Mouse (Mus musculus) retina, postnatal 7 days (tissue): ENCODE measurements around the gene Pde4d.

Source experiments
- DNase-seq: peaks from one replicate; pipeline ENCODE4 v3.0.0-alpha.2; 2012; ENCODE audit warnings: low read depth, low spot score

Pde4d gene

DNA sequence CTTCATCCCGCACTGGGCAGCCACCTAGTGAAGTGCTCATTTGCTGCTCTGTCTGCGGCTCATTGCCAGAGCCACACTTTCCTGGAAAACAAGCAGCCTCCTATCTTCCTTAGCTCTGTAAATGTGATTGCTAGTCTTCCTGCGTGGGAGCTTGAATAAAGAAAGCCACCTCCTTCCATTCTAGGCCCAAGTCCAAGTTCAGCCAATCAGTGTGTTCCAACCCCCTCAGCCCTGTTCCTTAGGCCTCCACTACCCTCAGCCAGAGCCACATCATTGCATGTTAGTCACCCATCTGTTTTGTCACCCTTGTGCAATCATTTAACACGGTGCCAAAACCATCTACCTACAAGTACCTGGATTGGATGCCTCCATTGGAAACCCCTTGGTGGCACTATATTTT lies 786.3 kb downstream of the Pde4d start:
- no peak for DNase-seq

DNA sequence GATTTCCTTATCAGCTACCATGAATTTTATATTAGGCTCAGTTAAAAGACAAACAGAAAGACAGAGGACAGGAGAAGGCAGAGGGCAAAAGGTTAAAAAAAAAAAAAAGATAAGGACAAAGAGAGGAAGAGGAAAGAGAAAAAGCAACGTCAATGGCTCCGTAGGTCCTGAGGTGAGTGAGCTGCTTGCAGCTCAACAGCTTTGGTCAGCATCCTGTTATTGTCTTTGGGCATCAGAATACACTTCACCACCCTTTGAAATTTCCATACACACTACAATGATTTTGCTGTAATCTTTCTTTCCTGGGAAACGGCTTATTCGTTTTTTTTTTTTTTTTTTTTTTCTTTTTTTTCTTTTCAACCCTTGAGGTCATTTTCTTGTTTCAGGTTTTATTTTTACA lies 788.9 kb downstream of the Pde4d start:
- no peak for DNase-seq

DNA sequence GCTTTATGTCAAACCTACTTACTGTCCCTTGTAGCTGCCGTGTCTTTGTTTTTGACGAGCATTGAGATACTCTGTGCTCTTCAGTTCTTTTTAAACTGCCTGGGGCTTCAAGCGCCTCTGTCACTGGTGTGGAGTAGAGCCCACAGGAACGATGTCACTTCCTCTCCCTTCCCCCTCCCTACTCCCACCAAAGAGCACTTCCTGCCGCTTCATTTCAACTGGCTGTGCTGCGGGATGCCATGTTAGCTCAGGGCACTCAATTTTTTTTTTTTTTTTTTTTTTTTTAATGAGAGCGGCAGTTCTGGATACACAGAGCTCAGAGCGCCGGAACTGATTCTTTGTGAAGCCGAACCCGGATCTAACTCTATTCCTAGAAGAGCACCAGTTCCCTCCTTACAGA lies 789.5 kb downstream of the Pde4d start:
- DNase-seq = no peak

DNA sequence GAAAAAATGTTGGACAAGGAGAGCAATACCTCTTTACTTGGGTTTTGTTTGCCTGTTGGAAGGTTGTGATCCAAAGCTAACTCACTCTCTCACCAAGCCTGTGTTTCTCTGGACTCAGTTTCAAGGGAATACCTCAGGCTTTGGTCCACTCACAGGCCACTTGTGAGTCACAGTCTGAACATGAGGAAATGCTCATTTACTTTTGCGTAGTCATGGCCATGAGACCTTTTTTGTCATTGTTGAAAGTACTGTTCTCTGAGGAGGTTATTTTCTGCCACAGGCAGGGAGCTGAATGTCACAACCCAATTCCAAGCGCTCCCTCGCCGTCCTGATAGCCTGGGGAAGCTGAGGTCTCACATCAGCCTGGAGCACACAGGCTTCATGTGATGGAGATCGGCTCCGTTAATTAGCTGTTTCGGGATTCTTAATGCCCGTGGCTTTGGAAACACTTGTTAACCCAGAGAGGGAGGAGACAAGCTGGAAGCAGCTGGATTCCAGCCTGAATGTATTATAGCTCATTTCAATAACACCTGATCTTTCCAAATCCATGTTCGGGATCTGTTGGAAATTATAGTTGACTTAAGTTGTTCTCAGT lies 792.8 kb downstream of the Pde4d start:
- no peak for DNase-seq

DNA sequence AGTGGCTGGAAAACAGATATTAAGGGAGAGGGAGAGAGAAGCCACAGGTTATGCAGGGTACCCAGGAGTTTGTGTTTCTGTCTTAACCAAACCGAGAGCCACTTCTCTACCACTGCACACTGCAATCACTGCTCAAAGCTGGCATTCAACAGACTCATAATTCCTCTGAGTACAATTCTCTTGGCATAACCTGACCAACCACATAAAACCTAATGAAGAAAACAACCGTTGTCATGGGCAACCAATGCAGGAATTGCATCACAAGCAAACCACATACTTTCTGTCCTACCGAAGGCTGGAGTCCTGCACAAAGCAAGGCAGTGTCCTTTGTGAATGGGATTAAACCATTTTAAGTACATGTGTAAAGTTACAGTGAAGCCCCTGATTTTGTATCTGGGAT lies 793.4 kb downstream of the Pde4d start:
- DNase-seq = no peak

DNA sequence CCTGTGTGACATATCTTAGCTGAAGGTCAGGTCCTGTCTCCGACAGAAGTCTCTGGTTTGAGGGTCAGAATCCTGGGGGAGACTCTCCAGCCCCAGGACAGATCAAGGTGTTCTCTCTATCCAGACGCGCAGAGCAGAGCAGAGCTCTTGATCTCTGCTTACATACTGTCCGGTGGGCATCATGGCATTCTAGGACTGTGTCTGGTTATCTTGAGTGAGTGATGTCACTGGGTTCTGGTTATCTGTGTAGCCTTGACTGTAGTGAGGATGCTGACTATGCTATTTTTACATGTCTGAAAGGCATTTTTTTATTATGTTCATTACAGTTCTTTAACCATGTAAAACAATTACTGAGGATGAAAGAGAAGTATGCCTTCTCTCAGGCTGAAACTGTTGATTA lies 797.3 kb downstream of the Pde4d start:
- DNase-seq = no peak

DNA sequence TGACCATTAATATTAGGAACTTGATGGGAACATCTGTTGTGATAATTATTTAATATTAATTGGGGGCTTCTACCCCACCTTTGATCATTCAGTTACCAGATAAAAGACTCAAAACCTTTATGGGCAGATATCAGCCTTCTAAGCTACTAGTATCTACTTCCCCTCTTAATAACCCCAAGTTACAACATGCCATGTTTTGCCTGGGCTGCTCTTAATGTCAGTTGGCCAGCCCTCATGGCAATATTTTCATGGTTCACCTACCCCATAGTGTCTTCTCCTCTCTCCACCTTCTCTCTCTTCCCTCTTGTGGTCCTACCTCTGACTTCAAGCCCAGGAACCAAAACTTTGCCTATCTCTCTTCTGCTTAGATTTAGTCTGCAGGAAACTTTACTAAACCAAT lies 799.6 kb downstream of the Pde4d start:
- DNase-seq = no peak

DNA sequence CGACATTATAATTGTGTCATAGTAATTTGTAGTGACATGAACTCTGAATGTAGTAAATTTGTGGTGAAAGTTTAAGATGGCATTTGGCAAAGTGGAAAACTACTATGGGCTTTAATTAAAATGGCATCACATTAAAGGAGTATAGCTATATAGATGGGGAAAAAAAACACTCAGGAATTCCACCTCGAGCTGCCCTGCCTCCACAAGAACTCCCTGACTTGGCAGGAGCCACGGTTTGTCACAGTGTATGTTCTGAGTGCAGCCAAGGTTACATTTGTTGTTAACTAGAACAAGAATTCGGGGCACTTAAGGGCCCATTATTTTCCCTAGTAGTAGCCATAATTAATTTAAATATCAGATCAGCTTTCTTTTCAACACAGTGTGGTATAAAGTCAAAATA lies 805.9 kb downstream of the Pde4d start:
- DNase-seq = no peak

DNA sequence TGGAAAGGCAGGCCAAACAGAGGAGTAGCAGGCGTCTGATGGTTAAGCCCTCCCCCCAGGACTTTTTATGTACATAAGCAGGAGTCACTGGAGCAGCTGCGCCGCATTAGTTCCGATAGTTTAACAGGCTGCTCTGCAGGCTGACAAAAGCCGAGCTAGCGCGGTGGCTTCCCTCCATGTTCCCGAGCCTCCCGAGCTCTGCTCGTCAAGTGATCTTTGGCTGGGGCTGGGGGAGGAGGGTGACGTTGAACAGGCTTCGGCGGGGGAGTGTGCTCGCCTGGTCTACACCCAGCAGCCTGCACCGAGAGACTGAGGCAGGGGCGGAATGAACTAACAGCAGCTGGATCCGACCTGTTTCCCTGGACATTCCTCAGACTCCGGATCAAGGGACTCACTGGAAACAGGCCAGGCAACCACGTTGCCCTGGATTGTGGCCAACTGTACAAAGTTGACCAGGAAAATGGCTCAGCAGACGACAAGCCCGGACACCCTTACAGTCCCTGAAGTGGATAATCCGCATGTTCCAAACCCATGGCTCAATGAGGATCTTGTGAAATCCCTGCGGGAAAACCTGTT lies 810.6 kb downstream of the Pde4d start:
- peak; percentile 45 for DNase-seq

DNA sequence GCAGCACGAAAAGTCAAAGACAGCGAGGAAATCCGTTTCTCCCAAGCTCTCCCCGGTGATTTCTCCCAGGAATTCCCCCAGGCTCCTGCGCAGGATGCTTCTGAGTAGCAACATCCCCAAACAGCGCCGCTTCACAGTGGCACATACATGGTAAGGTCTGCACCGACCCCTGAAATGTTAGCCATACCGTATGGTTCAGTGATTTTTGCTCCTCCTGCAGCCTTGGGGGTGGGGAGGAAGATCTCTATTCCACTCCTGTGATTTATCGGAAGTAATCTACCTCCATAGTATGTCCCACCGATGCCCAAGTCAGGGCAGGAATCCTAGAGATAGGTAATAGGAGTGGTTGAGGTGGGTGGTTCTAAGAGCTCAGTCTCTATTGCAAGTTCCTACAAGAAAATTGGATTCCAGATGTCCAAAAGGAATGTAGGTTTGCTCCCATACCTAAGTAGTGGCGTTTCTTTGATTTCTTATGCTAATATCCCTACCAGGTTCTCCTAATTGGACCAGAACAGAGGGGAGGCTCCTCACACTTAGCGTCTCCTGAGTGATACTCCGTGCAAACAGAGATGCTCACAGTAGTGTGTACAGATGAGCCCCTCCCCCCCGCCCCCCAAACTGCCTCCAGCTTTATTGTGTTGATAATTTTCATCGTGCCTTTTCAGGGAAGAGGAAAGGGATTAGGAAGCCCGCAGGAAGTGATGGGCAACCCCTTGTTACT lies 811.2 kb downstream of the Pde4d start:
- no peak for DNase-seq

DNA sequence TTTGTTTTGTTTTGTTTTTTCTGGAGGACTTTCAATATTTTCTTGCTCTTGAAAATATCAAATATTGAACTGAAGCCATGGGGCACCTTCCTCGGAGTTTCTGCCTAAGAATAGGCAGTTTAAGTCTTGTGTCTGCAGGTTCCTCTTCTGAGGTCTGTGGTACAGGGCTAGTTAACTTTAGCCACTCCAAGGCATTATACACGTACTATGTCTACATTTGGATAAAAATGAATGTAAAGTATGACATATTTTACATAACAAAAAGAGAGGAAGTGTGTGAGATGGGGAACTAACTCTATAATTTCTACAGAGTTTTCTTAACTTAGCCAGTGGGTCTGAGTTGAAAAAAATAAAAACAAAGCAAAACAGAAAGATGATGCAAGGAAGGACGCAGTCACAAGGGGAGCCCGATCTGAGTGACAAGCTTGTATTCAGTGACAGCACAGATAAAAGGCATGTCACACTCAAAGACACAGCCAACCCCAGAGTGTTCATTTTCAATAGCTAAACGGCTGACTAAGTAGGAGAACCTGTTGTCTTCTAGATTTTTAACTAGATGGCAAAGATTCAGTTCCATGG lies 812.0 kb downstream of the Pde4d start:
- DNase-seq = no peak

DNA sequence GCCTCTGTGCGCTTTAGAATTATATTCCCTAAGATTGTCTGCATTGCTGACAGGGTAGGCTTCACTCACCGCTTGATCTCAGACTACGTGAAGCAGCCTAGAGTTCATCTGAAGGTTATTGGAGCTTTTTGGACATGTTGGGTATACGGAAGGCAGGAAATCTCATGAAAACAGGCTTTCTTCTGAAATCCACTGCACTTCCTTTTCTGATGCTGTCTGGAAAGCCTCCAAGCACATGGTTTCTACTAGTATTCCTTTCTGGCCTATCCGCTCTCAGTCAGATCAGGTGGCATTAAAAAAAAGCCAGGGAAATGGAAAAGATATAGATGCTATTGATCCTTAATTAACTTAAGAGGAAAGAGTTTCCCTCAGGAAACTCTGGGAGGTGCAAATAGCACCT lies 812.8 kb downstream of the Pde4d start:
- no peak for DNase-seq

DNA sequence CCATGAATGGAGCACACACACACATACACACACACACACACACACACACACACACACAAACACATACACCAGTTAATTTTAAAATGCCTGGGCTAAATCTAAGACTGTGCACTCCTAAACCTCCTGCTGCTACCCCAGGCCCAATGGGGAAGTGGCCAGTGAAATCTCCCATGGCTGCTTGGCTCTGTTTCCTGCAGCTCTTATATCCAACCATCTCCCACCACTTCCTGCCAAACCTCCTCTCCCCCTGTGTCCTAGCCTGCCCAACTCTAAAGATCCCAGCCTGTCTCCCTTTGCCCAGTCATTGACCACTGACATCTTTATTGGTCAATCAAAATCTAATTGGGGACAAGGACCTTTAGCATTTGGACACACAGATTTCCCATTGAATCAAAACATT lies 814.1 kb downstream of the Pde4d start:
- no peak for DNase-seq

DNA sequence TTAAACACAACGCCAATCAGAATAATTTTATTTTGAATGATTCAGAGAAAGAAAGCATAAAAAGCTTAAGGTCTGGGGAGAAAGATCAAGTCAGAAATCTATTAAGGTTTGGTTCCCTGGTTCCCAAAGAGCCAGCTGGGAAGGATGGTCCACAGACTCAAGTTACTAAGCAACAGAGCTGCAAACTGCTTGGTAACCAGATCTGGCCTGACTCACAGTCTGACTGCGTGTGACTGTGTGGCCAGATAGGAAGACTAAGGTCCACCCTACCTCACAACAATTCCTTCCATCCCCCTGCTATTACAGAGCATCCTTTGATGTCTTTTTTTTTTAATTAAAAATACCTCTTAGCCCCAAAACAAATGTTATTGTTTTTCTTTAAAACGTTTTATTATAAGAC lies 818.5 kb downstream of the Pde4d start:
- no peak for DNase-seq

DNA sequence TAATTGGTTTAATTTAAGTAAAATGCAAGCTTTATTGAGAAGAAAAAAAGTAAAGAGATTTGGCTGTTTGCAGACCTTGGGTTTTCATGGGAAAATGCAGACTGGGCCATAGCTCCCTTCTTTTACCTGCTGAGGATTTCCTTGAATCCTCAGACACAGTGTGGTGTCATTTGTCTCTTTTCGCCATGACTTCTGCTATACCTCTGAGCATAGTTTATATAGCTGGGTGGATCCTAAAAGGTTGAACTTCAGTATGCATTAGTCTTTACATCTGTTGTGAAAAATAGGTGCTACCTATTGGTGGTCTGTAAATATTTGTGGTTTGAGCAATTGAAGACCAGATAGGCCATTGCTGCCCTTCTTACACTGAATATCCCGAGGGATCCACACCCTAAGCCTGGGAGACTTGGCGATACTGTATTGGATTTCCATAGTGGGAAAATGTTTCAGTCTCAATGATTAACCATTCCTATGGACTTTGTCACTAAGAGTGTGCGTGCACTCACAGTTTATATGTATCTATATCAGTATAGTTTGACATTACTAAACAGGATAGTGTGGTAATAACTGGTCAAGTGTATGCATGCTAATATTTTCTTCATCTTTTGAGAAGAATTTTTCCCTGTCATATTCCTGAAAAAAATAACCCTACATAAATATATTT lies 819.0 kb downstream of the Pde4d start:
- DNase-seq = no peak

DNA sequence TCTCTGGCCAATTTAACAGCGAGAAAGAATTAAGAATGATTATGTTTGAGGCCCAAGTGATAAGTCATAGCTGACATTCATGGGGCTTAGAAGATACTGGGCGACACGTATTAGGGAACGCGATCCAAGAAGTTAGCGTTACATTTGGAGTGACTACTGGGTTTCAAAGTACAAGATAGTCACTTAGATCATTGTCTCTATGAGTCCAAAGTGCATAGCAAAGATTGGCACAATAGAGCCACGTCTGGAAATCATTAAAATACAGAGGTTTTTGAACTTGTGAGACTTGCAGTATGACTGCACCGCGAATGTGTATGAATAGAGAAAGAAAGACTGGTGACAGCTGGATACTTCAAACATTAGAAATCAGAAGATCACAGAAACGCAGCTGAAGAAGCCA lies 825.1 kb downstream of the Pde4d start:
- DNase-seq = no peak

DNA sequence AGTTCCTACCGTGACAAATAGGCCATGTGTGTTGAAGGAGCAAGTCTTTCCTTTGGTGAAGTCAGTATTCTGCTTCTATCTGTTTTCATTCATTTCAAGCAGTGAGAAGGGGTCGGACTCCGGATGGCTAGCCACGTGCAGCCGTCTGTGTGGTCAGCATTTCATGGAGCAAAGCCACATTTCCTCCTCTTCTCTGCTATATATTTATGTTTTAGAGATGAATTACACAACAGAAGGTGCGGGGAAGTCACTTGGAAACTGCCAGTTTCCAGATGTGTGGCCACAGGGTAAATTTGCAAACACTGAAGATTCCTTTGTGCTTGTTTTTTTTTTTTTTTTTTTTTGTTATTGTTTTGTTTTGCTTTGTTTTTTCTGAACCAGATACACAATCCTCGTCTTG lies 828.0 kb downstream of the Pde4d start:
- DNase-seq = no peak

DNA sequence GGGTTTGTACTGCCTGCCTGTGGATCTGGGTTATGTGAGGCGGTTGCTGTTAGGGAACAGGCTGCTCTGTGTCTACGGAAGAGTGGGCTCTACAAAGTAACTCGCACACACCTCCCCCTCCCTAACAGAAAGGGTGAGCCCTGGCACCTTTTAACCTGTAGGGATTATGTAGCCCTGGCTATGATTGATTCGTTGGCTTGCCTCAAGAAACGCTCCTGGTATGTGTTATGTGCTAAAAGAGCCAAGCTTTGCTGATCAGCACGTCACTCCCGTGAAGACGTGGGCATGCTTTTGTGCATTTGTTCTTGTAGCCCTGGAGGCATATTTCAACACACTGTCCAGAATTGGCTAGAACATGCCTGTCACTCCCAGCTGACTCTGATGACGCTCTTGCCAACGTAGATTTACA lies 828.8 kb downstream of the Pde4d start:
- no peak for DNase-seq

DNA sequence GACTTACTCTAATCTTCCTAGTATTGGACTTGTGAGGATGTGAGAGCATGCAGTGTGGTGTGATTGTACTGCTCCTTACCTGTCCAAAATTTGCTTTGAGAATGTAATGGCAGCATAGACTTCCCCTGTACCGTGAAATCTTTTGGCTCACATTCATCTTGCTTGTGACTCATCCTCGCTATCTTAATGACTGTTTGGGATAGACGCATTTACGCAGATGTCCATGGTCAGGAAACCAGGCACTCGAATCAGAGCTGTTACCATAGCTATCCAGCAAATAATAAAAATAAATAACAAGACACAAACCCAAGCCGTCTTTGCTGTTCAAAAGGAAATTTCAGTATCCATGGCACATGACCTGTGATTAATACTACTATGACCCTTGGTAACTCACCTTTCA lies 829.5 kb downstream of the Pde4d start:
- no peak for DNase-seq

DNA sequence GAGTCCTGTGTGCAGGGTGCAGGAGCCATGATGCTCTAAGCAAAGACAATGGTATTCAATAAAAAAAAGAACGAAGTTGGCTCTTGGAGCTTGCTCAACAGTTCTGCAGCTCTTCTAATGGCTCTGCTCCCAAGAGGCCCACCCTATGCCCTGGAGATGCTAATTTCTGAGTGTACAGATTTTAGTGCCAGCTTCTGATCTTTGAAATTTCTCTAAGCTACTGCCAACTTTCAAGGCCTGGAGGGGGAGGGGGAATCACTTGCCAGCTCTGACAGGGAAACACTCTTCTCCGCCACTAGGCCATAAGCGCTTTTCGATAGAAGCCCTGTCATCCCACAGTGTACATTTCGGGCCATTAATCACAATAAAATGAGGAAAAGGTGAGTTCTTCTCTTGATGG lies 830.7 kb downstream of the Pde4d start:
- DNase-seq = no peak

DNA sequence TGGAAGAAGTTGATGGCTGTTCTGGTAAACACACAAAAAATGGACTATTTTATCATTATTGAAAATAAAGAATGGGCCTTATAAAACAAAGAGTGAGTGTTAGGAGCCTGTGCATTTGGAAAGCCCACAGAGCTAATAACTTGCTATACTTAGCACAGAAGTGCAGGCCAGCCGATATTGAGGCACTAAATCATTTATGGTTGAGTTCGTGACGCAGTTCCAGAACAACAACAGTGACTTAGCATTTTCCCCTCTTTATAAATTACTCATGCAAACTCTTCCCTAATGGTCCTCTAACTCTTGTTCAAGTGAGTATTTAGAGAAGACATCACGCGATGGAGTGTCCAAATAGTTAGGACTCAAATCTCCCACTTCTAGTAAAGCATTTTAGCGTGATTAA lies 837.7 kb downstream of the Pde4d start:
- no peak for DNase-seq

DNA sequence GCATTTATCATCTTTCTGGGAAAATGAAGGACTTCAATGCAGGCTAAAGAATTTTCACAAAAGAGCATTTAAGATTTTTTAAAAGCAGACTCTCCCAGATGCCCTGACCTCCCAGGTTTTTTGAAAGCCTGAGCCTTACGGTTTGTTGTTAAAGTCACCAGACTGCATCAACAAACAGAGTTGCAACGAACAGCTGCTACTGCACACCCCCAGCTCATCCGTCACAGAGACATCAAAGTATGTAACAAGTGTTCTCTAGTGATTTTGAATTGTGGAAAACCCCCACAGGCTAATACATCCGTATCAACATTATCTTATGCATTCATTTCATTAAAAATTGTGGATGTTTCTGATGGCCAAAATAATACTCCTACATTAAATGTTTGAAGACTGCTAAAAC lies 841.2 kb downstream of the Pde4d start:
- DNase-seq = no peak

DNA sequence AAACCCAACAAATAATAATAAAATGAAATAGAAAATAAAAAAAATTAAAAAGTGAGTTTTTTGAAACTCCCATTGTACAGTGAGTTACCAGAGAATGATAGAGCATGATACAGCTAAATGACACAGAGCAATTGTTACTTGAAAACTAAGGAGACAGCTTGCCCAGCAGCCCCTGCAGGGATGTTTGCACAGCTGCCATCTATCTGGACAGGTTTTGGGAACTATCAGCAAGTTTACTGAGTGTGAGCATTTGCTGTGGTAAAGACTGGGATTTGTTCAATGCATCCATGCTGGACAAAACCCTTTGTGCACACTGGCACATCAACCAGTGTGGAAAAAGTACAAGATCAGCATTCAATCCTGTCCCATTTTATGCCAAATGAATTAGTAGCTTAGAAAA lies 843.3 kb downstream of the Pde4d start:
- no peak for DNase-seq
